Mouse (Mus musculus) kidney, adult 2 months (tissue): Measurements from ENCODE around the gene Rapgef4. TPM values are rescaled to one million over a fixed set of nuclear protein-coding genes. Genes with fewer than 3 reads are reported as not detected.
"Not testable (repeated sequence)": the region's sequence is repeated elsewhere in the genome, so short reads cannot be mapped to it uniquely, and the experiment has no call there.

ENCODE experiments used
- DNase-seq: peaks from one replicate; pipeline ENCODE4 v3.0.0; 2021
- H3K27ac ChIP-seq: fragments of 200-500 bp; 2 replicates; pipeline ENCODE4 v1.5.1; 2012; ENCODE audit warnings: low read depth, low read length, control low read depth, inconsistent platforms; ENCODE audit not compliant: insufficient read depth
- H3K27me3 ChIP-seq: fragments of 200-500 bp; replicated peaks from 2 replicates; pipeline ENCODE4 v1.6.1; 2012; ENCODE audit warnings: mild to moderate bottlenecking, moderate library complexity, low read length, inconsistent platforms; ENCODE audit not compliant: control insufficient read depth, insufficient read depth
- H3K36me3 ChIP-seq: fragments of 200-500 bp; 2 replicates; pipeline ENCODE4 v1.6.1; 2012; ENCODE audit warnings: mild to moderate bottlenecking, moderate library complexity, low read length, inconsistent platforms; ENCODE audit not compliant: control insufficient read depth, insufficient read depth
- H3K4me1 ChIP-seq: fragments of 200-500 bp; 2 replicates; pipeline ENCODE4 v1.6.1; 2011; ENCODE audit warnings: low read length; ENCODE audit not compliant: control insufficient read depth, insufficient read depth
- H3K4me3 ChIP-seq: fragments of 200-500 bp; 2 replicates; pipeline ENCODE4 v1.5.1; 2011; ENCODE audit warnings: mild to moderate bottlenecking, low read depth, low read length, control low read depth; ENCODE audit not compliant: insufficient read depth
- CTCF ChIP-seq: fragments of 200-500 bp; conservative IDR thresholded peaks from 2 replicates; pipeline ENCODE4 v1.5.1; 2011; ENCODE audit warnings: low read depth, mild to moderate bottlenecking, control low read depth, low read length, moderate library complexity, mixed read lengths; ENCODE audit not compliant: insufficient read depth, insufficient read length
- POLR2A ChIP-seq: fragments of 200-500 bp; IDR thresholded peaks from one replicate; pipeline ENCODE4 v1.6.1; 2011; ENCODE audit warnings: low read depth, low read length, control low read depth
- WGBS: fragments of 180-500 bp; shearing (Covaris S2); methylation state at CpG from one replicate; pipeline ENCODE4 v1.1.7; 2018; 5-methylcytosine and 5-hydroxymethylcytosine counted together
- polyA plus RNA-seq: library from polyadenylated mRNA; depleted of rRNA; stranded (reverse); fragments of >200 nt; gene quantifications from 2 replicates; pipeline ENCODE4 v1.2.3, GENCODE M21; 2012

Gene Rapgef4
- polyA plus RNA-seq, 1 experiment, result 6.2 TPM

DNA sequence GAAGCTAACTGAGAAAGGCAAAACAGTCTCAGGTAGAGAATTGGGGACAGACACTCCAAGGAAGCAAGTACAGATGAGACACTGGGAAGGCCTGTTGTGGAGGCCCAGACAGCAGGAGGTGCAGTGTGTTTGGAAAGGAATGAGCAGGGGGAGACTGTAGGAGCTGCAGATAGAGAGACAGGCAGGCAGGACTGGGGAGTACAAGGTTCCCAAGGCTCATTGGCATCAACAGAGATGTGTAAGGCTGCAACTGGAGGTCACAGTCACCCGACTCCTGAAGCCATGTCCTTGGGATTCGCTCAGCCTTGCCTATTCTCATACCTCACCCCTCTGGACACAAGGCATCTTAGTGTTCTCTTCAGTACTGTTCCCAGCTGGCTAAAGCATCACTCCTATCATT, 145.4 kb downstream of the Rapgef4 start:
- WGBS, result 85% methylated on average over 2 of the region's 2 CpGs
- DNase-seq, result no peak
- Histone ChIP-seq H3K27ac (no peak overlapping the region), H3K36me3 (no peaks in the 10 kb centered on the region), H3K4me3 (no peak overlapping the region), H3K4me1 (no peaks in the 10 kb centered on the region; the same call in 1 of the 2 replicates), H3K27me3 (no peaks in the 10 kb centered on the region)
- TF ChIP-seq POLR2A (no peak), CTCF (no peak)

DNA sequence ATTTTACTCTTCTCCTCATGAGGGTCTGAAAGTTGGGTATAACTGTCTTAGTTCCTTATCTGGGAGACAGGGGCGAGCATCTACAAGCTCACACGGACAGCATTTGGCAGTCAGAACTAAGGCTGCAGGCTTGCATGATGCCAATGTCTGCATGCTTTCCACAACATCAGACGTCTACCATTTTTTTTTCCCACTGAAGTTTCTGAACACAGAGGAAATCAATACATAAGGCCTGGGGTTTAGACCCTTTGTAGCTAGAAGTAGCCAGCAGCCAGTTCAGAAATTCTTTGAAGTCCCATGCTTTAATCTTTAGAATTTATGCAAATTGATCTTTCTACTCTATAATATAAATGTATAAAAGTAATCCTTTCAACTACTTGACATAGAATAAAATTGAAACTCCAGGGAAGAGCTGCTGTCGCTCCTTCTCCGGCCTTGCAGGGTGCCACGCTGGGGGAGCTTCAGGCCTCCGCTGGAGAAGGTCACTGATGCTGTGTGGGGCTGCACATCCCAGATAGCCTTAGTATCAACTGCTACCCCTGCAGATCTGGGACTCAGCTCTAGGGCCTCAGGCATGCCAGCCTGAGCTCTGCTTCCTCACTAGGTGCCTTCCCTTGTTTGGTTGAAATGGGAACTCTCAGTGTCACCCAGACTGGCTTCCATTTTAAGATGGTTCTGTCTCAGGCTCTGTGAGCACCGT, 148.7 kb downstream of the Rapgef4 start:
- 93% methylated on average over 8 of the region's 8 CpGs for WGBS
- Histone ChIP-seq H3K36me3 (no peaks in the 10 kb centered on the region), H3K27ac (no peak overlapping the region), H3K4me3 (no peak overlapping the region), H3K27me3 (no peaks in the 10 kb centered on the region), H3K4me1 (no peaks in the 10 kb centered on the region; the same call in 1 of the 2 replicates)
- TF ChIP-seq CTCF (no peak), POLR2A (no peak)
- no peak for DNase-seq

DNA sequence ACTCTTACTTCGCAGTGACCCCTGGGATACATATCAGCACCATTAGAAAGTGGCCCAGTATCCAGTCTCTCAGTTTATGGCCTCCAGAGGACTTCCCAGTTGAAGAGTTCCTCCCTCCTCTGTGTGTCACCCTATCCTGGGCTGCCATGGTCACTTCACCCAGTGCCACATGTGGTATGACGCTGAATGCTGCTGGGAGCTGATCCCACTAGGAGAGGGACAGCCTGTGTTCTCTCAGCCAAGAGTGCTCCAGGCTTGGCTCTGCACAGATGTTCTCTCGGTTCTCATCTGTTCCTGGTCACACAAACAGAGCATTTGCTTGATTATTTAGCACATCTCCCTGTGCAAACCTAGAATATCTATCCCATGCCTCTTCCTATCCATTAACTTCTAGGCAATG, 151.2 kb downstream of the Rapgef4 start:
- no peaks in the 10 kb centered on the region for H3K36me3 ChIP-seq
- 87% methylated on average over 3 of the region's 3 CpGs for WGBS
- no peak overlapping the region for H3K27ac ChIP-seq
- H3K4me3 ChIP-seq, result no peak overlapping the region
- DNase-seq, result no peak
- TF ChIP-seq POLR2A (no peak), CTCF (no peak)
- no peaks in the 10 kb centered on the region for H3K4me1 ChIP-seq
- no peaks in the 10 kb centered on the region for H3K27me3 ChIP-seq

DNA sequence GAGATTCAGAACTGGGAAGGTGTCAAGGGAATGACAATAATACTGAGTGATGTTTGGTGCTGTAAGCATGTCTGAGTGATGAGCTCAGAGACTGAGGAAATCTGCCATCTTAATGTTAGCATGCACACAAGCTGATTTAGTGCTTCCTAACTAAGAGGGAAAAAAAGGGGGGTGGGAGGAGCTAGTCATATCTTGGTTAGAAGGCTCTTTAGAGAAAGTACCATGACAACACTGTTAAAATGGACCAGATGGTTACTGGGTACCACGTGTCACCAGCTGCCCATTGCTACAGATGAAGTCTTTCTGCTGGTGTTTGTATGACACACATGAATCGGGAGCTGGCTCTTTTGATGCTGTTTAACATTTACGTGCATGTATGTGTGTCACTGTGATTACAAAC, 155.0 kb downstream of the Rapgef4 start:
- 64% methylated on average over 3 of the region's 3 CpGs for WGBS

DNA sequence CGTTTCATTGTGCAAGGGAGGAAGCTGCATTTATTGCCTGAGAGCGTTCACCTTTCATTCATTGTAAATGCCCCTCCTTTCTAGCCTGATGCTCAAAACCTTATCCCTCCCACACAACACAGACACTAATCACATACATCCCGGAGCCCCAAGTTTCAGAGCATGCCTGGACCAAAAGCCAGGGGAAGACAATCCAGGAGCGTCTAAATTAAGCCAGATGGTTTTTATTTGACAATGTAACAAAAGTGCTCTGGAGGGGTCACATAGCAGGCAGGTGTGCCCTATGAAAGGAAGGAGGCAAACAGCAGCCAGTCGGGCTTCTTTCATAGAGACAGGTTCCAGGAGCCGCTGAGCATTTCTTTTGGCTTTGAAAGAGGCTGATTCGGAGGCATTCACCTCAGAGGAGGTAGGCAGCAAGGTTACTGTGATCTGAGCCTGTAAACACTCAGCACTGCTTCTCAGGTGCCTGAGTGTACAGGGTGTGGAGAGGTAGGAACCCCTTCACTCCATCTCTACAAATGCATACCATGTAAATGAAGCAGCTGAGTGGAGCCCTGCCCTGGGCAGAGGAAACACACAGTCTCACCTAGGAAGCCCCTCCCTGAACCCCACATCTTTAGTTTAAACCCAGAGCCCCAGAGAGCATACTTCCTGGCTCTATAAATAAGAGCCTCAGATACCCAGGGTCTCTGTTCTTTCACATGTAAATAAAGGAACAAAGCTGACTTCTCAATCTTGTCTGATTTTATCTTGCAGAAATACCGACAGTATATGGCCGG, 155.6 kb downstream of the Rapgef4 start:
- no peak for DNase-seq
- WGBS, result 55% methylated on average over 9 of the region's 9 CpGs
- H3K27me3 ChIP-seq, result no peaks in the 10 kb centered on the region
- H3K4me1 ChIP-seq, result no peaks in the 10 kb centered on the region
- TF ChIP-seq CTCF (no peak), POLR2A (no peak)
- no peak overlapping the region for H3K27ac ChIP-seq
- H3K4me3 ChIP-seq, result no peak overlapping the region
- no peaks in the 10 kb centered on the region for H3K36me3 ChIP-seq

More for the DNA sequence above, 155.0 kb downstream of the Rapgef4 start:
- no peak for DNase-seq
- Histone ChIP-seq H3K36me3 (no peaks in the 10 kb centered on the region), H3K4me3 (no peak overlapping the region), H3K4me1 (no peaks in the 10 kb centered on the region), H3K27me3 (no peaks in the 10 kb centered on the region), H3K27ac (no peak overlapping the region)
- TF ChIP-seq CTCF, result no peak
- TF ChIP-seq POLR2A, result no peak

DNA sequence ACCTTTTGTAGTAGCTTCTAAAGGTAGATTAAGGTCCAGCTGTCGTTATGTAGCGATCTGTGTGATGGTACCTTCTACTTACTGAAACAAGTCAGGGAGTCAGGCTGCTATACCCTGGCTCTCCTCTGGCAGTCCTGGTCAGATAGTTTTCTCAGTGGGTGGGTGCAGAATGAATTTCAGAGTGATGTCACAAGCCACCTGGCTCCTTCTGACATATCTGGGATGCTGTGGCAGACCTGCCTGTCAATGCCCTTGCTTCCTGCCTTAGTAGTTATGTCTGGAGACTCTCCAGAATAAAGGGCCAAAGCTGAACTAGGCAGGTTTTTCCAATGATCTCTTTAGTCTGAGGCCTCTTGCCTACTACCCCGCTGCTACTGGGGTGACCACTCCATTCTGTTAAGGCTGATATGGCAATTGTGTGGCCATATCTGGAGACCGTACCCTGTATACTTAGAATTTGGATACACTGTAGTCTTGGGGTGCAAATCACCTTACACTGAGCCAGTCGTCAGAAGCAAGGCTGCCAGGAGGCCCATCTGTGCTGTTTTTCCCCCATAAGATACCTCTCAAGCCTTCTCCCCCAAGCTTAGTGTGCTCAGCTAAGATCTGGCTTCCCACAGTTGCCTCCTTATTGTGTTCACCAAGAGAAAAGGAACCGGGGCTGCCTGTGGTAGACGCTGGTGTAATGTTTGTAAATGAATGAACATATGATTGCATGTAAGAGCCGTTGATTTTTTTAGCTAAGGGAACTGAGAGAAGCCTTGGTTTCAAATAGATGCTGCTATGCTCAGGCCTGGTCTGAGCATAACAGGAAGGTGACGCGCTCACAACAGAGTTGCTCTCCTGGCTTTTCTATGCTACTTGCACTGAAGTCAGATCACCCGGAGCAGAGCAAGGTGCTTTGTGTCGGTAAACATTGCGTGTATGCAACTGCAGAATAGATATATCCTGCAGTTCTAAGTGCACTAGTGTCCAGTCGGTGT, 159.1 kb downstream of the Rapgef4 start:
- 85% methylated on average over 14 of the region's 14 CpGs for WGBS
- no peaks in the 10 kb centered on the region for H3K36me3 ChIP-seq
- no peaks in the 10 kb centered on the region for H3K27me3 ChIP-seq
- no peaks in the 10 kb centered on the region; the same call in none of the 2 replicates for H3K4me1 ChIP-seq
- no peak overlapping the region for H3K4me3 ChIP-seq
- no peak for TF ChIP-seq CTCF
- no peak for TF ChIP-seq POLR2A
- no peak for DNase-seq
- no peak overlapping the region for H3K27ac ChIP-seq

DNA sequence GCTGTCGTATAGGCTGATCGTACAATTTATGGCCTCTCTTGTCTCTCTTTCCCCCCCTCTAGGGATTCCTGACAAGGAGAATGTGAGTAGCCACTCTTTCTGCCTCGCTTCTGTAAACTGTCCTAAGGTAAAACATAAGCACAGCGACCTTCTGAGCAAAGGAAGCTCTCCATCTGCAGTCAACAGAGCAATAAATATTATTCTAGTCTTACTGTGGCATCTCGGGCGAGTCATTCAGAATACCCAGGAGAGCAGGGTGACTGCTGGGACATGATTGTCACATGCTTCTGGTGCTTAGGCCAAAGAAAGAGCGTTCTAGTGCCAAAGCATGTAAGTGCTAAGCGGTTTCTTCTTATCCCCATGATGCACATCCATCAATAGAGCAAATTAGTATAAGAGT, 160.1 kb downstream of the Rapgef4 start:
- no peak for DNase-seq
- Histone ChIP-seq H3K36me3 (no peaks in the 10 kb centered on the region), H3K27ac (no peak overlapping the region), H3K4me3 (no peak overlapping the region), H3K27me3 (no peaks in the 10 kb centered on the region), H3K4me1 (no peaks in the 10 kb centered on the region; the same call in none of the 2 replicates)
- 65% methylated on average over 8 of the region's 8 CpGs for WGBS
- TF ChIP-seq CTCF (no peak), POLR2A (no peak)

DNA sequence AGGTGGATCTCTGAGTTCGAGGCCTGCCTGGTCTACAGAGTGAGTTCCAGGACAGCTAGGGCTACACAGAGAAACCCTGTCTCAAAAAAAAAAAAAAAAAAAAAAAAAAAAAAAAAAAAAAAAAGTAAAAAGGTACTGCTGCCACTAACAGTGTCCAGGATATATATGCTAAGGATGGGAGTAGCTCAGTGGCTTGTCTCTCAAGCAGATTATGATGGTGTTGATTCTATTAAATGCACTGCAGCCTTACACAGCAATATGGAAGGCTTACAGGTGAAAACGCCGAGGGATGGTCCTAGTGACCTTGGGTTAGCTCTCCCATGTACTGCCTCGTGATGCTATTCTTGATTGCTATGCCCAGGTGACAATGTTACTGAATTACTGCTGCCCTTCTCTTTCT, 160.7 kb downstream of the Rapgef4 start:
- H3K36me3 ChIP-seq, DNase-seq, H3K27ac ChIP-seq, H3K4me3 ChIP-seq, H3K4me1 ChIP-seq, H3K27me3 ChIP-seq: not testable (repeated sequence)
- 91% methylated on average over 4 of the region's 4 CpGs for WGBS
